Mouse (Mus musculus) embryonic fibroblast, embryonic 13.5 days (primary cell): ENCODE results near the gene Evi5.

ENCODE experiments used
- CTCF ChIP-seq: IDR thresholded peaks from 2 replicates; pipeline ENCODE4 v1.5.1; 2011; ENCODE audit warnings: mild to moderate bottlenecking, control low read depth, low read length, moderate library complexity, borderline replicate concordance; ENCODE audit not compliant: insufficient read depth
- POLR2A ChIP-seq: IDR thresholded peaks from 2 replicates; pipeline ENCODE4 v1.6.1; 2011; ENCODE audit warnings: low read depth, mild to moderate bottlenecking, control low read depth, low read length, moderate library complexity

DNA sequence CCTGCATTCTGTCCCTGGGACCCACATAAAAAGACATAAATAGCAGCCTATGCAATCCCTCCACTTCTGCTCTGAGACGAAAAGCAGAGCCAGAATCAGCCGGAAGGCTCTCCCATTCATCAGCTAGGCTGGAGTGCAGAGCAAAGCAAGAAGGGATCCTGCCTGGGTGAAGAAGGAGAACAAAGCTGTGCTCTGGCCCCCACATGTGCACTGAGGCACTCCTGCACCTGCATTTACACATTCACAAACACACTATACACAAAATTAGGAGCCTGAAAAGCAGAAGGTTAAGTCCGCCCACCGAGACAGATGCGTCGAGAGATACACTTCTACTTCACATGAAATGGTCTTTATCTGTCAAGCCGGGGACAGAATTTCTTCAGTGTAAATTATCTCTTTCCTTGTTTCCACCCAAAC lies 1.0 kb downstream of the Evi5 start:
- TF ChIP-seq CTCF (no peak), POLR2A (no peak)
